Mouse (Mus musculus) gastrocnemius, postnatal 4 days (tissue): Measurements from ENCODE around the gene Plcb3. TPM values are rescaled to one million over a fixed set of nuclear protein-coding genes. Genes with fewer than 3 reads are reported as not detected.

ENCODE experiments used
- DNase-seq, 2 experiments: peaks; one replicate each; pipeline ENCODE4 v3.0.0; 2021 to 2022; ENCODE audit warnings: low spot score in 2 of 2, mixed read lengths in 2 of 2
- total RNA-seq, 2 experiments: library from RNA; stranded (reverse); gene quantifications; 2 replicates each; pipeline ENCODE4 v1.2.3; 2021

Plcb3 gene
- total RNA-seq, 2 experiments from 2014 or later = 22.2 to 23.9 TPM

GRCm38 (mm10) chr19:6972247-6972917, 3.9 kb downstream of the Plcb3 start:
- no peak for DNase-seq

GRCm38 (mm10) chr19:6971644-6972043, 4.6 kb downstream of the Plcb3 start:
- DNase-seq = no peak

DNA sequence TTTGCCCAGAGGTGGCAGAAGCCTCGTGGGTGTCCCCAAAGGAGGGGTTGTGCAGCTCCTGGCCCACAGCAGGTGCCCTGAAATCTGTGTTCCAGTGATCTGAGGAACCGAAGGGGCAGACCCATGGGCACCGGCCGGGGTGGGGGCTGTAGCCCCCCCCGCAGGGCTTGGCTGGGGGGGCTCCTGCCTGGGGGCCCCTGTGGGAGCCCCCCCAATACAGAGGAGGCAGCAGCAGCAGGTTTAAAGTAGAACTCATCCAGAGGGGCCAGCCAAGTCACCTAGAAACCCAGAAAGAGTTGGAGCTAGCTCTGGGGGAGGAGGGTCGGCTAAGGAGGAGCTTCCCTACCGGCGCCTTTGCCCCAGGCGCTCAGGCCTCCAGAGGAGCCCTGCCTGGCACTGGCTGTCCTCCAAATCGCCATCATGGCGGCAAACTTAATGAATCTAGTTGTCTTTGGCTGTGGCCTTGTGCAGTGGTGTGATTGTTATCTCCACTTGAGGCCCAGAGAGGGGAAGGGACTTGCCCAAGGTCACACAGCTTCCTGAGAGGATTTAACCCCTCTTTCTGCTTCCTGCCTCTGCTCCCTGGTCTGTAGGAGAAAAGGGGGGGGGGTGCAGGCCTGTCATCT, 5.7 kb downstream of the Plcb3 start:
- DNase-seq = no peak

- DNase-seq = peak; percentile 68 to 75
Measured at GRCm38 (mm10) chr19:6969665-6970381, 6.4 kb downstream of the Plcb3 start.

DNA sequence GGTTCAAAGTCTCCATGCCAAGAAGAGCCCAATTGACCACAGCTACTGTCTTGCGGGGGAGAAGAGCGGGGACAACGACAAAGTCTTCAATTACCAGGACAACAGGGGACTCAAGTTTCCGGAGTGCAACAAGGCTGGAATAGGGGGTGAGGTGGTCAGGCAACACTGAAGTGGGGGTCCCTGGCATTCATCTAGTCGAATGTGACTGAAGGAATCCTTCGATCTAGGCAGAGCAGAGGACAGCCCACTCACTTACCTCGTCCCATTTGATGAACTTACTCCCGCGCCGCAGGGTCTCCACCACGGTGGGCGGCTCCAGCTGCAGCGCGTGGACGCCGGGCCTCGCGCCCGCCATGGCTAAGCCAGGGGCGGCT, 7.0 kb downstream of the Plcb3 start:
- no peak for DNase-seq

- DNase-seq = no peak
Measured at GRCm38 (mm10) chr19:6968491-6969271, 7.6 kb downstream of the Plcb3 start.

GRCm38 (mm10) chr19:6956461-6956860, 19.8 kb downstream of the Plcb3 start:
- no peak for DNase-seq

DNA sequence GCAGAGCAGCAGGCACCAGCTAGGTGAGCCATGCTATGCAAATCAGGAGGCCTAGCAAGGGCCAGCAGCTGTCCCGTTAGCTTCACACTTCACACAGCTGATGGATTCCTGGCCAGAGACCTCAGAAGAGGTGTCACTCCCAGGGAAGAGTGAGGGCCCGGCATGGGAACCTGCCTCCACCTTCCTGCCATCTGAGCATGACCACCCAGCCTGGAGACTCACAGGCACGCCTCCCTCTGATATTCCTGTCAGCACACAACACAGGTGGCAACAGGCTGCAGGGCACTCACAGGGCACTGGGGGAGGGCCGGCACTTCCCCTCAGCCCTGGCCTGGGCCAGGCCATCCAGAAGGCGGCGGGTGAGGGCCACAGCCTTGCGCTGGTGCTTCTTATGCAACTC, 20.8 kb downstream of the Plcb3 start:
- DNase-seq = no peak

- no peak for DNase-seq
Measured at GRCm38 (mm10) chr19:6954046-6954445, 22.2 kb downstream of the Plcb3 start.

DNA sequence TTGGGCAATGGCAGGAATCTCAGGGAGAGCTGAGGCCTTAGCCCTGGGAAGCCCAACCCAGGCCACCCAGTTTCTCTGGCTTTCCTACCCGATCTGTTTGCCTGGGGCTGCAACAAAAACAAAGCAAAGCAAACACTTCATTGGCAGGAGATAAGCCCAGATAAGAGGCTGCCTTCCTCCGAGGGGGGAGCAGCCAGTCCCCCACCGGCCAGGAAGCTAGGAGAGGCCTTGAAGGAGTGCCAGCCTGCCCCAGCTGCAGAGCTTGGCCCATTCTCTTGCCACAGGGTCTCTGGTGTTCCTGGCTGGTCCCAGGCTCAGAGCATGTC, 23.6 kb downstream of the Plcb3 start:
- no peak for DNase-seq

- DNase-seq = peak; percentile 66 to 77
Measured at GRCm38 (mm10) chr19:6951994-6952711, 24.1 kb downstream of the Plcb3 start.

- DNase-seq = peak; percentile 78 to 91
Measured at GRCm38 (mm10) chr19:6951381-6951968, 24.8 kb downstream of the Plcb3 start.

DNA sequence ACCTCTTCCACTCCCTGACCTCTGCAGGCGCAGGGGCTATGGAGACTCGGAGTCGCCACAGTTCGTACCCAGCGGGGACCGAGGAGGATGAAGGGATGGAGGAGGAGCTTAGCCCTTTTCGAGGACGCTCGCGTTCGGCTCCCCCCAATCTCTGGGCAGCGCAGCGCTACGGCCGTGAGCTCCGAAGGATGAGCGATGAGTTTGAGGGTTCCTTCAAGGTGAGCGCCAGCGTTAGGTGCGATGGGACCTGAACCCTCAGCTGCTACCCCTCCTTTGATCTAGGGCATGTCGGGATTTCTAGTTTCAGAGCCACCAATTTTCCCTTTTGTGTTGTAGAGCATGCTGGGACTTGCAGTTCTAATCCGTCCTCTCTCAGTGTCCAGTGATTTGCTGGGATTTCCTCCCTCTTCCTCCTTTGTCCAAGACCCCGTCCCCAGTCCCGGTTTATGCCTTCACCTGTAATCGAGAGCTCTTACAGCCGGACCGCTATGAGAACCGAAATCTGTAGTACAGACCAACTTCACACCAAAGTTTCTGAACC, 25.6 kb downstream of the Plcb3 start:
- DNase-seq = peak in 1 of 2 experiments; percentile 49

- DNase-seq = no peak
Measured at GRCm38 (mm10) chr19:6949951-6950350, 26.3 kb downstream of the Plcb3 start.

DNA sequence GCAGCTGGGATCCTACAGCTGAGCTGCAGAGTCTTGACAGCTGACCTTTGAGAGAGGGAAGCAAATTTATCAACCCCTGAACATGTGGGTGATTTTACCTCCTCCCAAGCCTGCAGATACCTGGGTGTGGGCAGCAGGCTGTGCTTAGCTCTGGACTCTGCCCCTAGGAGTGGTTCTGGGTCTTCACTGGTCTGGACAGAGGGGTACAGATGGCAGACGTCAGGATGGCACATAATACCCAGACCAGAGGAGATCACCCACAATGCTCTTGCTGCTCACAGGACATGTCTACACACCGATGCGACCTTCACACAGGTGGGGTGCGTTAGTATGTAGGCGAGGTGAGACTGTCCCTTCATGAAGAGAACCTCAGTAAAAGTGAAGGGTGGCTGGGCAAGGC, 26.7 kb downstream of the Plcb3 start:
- DNase-seq = no peak

DNA sequence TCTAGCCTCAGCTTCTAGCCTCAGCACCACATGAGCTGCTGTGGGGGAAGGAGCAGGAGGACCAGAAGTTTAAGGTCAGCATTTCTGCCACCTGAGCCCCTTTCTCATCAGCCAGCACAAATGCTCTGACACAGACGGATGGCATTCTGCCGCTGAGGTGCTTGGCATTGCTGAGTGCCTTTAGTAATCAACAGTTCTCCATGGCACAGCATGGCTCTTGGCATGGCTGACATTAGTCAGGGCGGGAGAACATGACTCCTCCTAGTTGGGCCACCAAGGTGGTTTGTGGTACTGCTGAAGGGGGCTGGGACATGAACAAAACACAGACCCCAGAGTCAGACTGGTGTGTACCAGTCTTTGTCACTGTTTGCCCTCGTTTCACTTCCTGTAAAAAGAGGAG, 28.1 kb downstream of the Plcb3 start:
- no peak for DNase-seq

DNA sequence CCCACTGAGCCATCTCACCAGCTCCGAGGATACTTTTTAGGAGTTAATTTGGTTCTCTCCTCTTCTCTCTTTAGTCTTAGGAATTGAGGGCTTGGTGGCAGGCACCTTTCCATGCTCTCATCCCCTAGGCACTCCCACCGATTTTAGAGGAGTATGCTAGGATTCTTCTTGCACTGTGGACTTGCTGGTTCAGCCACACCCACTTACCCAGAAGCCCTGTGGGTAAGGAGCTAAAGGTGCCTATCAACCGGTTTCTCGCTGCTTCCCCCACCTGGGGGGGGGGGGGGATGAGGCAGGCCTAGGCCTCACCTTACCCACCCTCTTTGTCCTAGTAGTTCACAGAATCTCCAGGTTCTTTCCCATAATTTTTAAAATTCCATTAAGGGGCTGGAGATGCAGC, 28.5 kb downstream of the Plcb3 start:
- no peak for DNase-seq

DNA sequence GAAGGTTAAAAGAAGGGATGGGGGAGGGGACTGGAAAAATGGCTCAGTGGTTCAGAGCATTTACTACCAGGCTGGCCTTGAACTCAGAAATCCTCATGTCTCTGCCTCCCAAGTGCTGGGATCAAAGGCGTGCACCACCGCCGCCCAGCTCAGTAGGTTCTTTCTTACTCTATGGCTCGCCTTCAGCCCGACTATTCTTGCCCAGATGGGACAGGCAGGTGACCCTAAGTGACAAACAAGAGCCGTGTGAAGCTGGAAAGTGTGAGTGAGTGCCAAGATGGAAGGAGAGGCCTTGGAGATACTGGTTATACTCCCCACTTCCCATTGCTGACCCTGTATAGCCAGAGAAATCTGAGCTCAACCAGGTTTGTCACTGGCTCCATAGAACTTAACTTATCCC, 32.6 kb downstream of the Plcb3 start:
- no peak for DNase-seq

- DNase-seq = peak in 1 of 2 experiments; percentile 8
Measured at GRCm38 (mm10) chr19:6942764-6943163, 33.5 kb downstream of the Plcb3 start.

DNA sequence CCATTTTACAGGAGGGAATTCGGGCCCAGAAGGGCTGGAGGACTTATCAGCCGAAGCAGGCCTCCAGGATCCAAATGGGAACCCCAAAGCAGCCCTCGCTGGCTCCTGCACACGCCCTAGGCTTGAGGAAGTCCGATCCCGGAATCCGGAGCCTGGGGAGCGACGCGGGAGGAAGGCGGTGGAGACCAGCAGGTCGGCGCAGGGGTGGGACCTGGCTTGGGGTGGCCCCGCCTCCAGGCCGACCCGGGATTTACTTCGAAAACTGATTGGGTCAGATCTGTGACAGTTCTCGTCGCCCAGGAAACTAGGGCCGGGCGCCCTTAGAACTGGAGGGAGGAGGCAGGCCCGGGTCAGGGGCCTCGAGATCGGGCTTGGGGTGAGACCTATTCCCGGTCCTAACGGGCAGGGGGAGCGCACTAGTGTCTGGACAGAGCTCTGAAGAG, 34.0 kb downstream of the Plcb3 start, which contains the start of gene Gpr137:
TSS of gene Gpr137 (minus strand) at position 232 of the 443 bp plus-strand sequence.
- DNase-seq = peak; percentile 91 to 94
